Mouse (Mus musculus): Measurements from ENCODE around the gene Gpr171. TPM values are rescaled to one million over a fixed set of nuclear protein-coding genes. Genes with fewer than 3 reads are reported as not detected.
"Not testable (repeated sequence)": the region's sequence is repeated elsewhere in the genome, so short reads cannot be mapped to it uniquely, and the experiment has no call there.

Gpr171 gene
- polyA plus RNA-seq, 1 experiment from 2014 or later = 0.67 TPM

- Histone ChIP-seq H3K9ac (replicated peaks; ENCODE audit: low read length) (no peak overlapping the region), H3K4me3 (ENCODE audit: low read length) (no peak overlapping the region), H3K27me3 (ENCODE audit: insufficient read depth, low read length) (no peaks in the 10 kb centered on the region), H3K4me1 (ENCODE audit: insufficient read depth, low read length) (peaks cover 4% of the 10 kb centered on the region; the same call in 1 of the 2 replicates), H3K9me3 (ENCODE audit: low read length) (no peaks in the 10 kb centered on the region), H3K4me2 (replicated peaks; ENCODE audit: low read depth, low read length) (no peak overlapping the region), H3K27ac (ENCODE audit: low read length) (no peak overlapping the region), H3K36me3 (ENCODE audit: insufficient read depth, low read length) (no peaks in the 10 kb centered on the region)
- ATAC-seq (ENCODE audit: low FRiP score, low TSS enrichment) = no peak
- WGBS = 69% methylated on average over 7 of the region's 7 CpGs
Observed at GRCm38 (mm10) chr3:59121780-59122449, 20.3 kb upstream of the Gpr171 start.

GRCm38 (mm10) chr3:59121067-59121730 lies 19.6 kb upstream of the Gpr171 start:
- Histone ChIP-seq H3K27ac (ENCODE audit: low read length) (no peak overlapping the region), H3K27me3 (ENCODE audit: insufficient read depth, low read length) (no peaks in the 10 kb centered on the region), H3K4me3 (ENCODE audit: low read length) (no peak overlapping the region), H3K9me3 (ENCODE audit: low read length) (no peaks in the 10 kb centered on the region), H3K36me3 (ENCODE audit: insufficient read depth, low read length) (no peaks in the 10 kb centered on the region), H3K4me2 (replicated peaks; ENCODE audit: low read depth, low read length) (no peak overlapping the region), H3K9ac (replicated peaks; ENCODE audit: low read length) (no peak overlapping the region), H3K4me1 (ENCODE audit: insufficient read depth, low read length) (peaks cover 4% of the 10 kb centered on the region; the same call in 1 of the 2 replicates)
- 33% methylated on average over 7 of the region's 7 CpGs for WGBS
- peak; percentile 36; the same call in 1 of the 2 replicates for ATAC-seq (ENCODE audit: low FRiP score, low TSS enrichment)

- H3K4me3 ChIP-seq (ENCODE audit: low read length) = no peak overlapping the region
- H3K9me3 ChIP-seq (ENCODE audit: low read length) = no peaks in the 10 kb centered on the region
- no peak overlapping the region for H3K27ac ChIP-seq (ENCODE audit: low read length)
- no peaks in the 10 kb centered on the region for H3K27me3 ChIP-seq (ENCODE audit: insufficient read depth, low read length)
- WGBS = 76% methylated on average over 8 of the region's 8 CpGs
- no peak for ATAC-seq (ENCODE audit: low FRiP score, low TSS enrichment)
- H3K36me3 ChIP-seq (ENCODE audit: insufficient read depth, low read length) = no peaks in the 10 kb centered on the region
- H3K4me1 ChIP-seq (ENCODE audit: insufficient read depth, low read length) = no peaks in the 10 kb centered on the region
- no peak overlapping the region for H3K4me2 ChIP-seq (replicated peaks; ENCODE audit: low read depth, low read length)
- H3K9ac ChIP-seq (replicated peaks; ENCODE audit: low read length) = no peak overlapping the region
Observed at GRCm38 (mm10) chr3:59113973-59114517, 12.4 kb upstream of the Gpr171 start.

GRCm38 (mm10) chr3:59113291-59113690 lies 11.7 kb upstream of the Gpr171 start:
- not testable (repeated sequence) for H3K4me1 ChIP-seq (ENCODE audit: insufficient read depth, low read length); H3K4me3 ChIP-seq (ENCODE audit: low read length); H3K9me3 ChIP-seq (ENCODE audit: low read length); ATAC-seq (ENCODE audit: low FRiP score, low TSS enrichment); H3K4me2 ChIP-seq (replicated peaks; ENCODE audit: low read depth, low read length); H3K27me3 ChIP-seq (ENCODE audit: insufficient read depth, low read length); H3K9ac ChIP-seq (replicated peaks; ENCODE audit: low read length); H3K27ac ChIP-seq (ENCODE audit: low read length); H3K36me3 ChIP-seq (ENCODE audit: insufficient read depth, low read length)
- 91% methylated on average over 4 of the region's 4 CpGs for WGBS

- H3K4me1 ChIP-seq (ENCODE audit: insufficient read depth, low read length) = no peaks in the 10 kb centered on the region
- H3K4me3 ChIP-seq (ENCODE audit: low read length) = no peak overlapping the region
- H3K9me3 ChIP-seq (ENCODE audit: low read length) = no peaks in the 10 kb centered on the region
- no peak overlapping the region for H3K9ac ChIP-seq (replicated peaks; ENCODE audit: low read length)
- no peaks in the 10 kb centered on the region for H3K36me3 ChIP-seq (ENCODE audit: insufficient read depth, low read length)
- ATAC-seq (ENCODE audit: low FRiP score, low TSS enrichment) = no peak
- WGBS = 72% methylated on average over 3 of the region's 3 CpGs
- H3K27ac ChIP-seq (ENCODE audit: low read length) = no peak overlapping the region
- H3K4me2 ChIP-seq (replicated peaks; ENCODE audit: low read depth, low read length) = no peak overlapping the region
- no peaks in the 10 kb centered on the region for H3K27me3 ChIP-seq (ENCODE audit: insufficient read depth, low read length)
Observed at GRCm38 (mm10) chr3:59111944-59112343, 10.3 kb upstream of the Gpr171 start.

GRCm38 (mm10) chr3:59109834-59110233 lies 8.2 kb upstream of the Gpr171 start:
- ATAC-seq (ENCODE audit: low FRiP score, low TSS enrichment); H3K36me3 ChIP-seq (ENCODE audit: insufficient read depth, low read length); H3K27me3 ChIP-seq (ENCODE audit: insufficient read depth, low read length); H3K27ac ChIP-seq (ENCODE audit: low read length); H3K4me2 ChIP-seq (replicated peaks; ENCODE audit: low read depth, low read length); H3K4me1 ChIP-seq (ENCODE audit: insufficient read depth, low read length); H3K4me3 ChIP-seq (ENCODE audit: low read length); H3K9ac ChIP-seq (replicated peaks; ENCODE audit: low read length); H3K9me3 ChIP-seq (ENCODE audit: low read length): not testable (repeated sequence)
- whole genome bisulfite sequencing = 90% methylated on average over 3 of the region's 3 CpGs

GRCm38 (mm10) chr3:59107439-59107838 lies 5.8 kb upstream of the Gpr171 start:
- H3K4me2 ChIP-seq (replicated peaks; ENCODE audit: low read depth, low read length) = no peak overlapping the region
- no peaks in the 10 kb centered on the region for H3K27me3 ChIP-seq (ENCODE audit: insufficient read depth, low read length)
- H3K36me3 ChIP-seq (ENCODE audit: insufficient read depth, low read length) = no peaks in the 10 kb centered on the region
- H3K9ac ChIP-seq (replicated peaks; ENCODE audit: low read length) = no peak overlapping the region
- 93% methylated on average over 4 of the region's 4 CpGs for WGBS
- ATAC-seq (ENCODE audit: low FRiP score, low TSS enrichment) = no peak
- no peak overlapping the region for H3K27ac ChIP-seq (ENCODE audit: low read length)
- no peaks in the 10 kb centered on the region for H3K9me3 ChIP-seq (ENCODE audit: low read length)
- H3K4me1 ChIP-seq (ENCODE audit: insufficient read depth, low read length) = no peaks in the 10 kb centered on the region
- H3K4me3 ChIP-seq (ENCODE audit: low read length) = no peak overlapping the region

GRCm38 (mm10) chr3:59104462-59104861 lies 2.8 kb upstream of the Gpr171 start:
- no peak for ATAC-seq (ENCODE audit: low FRiP score, low TSS enrichment)
- H3K27me3 ChIP-seq (ENCODE audit: insufficient read depth, low read length) = no peaks in the 10 kb centered on the region
- 77% methylated on average over 4 of the region's 4 CpGs for WGBS
- H3K4me3 ChIP-seq (ENCODE audit: low read length) = no peak overlapping the region
- no peaks in the 10 kb centered on the region for H3K36me3 ChIP-seq (ENCODE audit: insufficient read depth, low read length)
- no peak overlapping the region for H3K27ac ChIP-seq (ENCODE audit: low read length)
- H3K9me3 ChIP-seq (ENCODE audit: low read length) = no peaks in the 10 kb centered on the region
- no peaks in the 10 kb centered on the region for H3K4me1 ChIP-seq (ENCODE audit: insufficient read depth, low read length)
- H3K9ac ChIP-seq (replicated peaks; ENCODE audit: low read length) = no peak overlapping the region
- H3K4me2 ChIP-seq (replicated peaks; ENCODE audit: low read depth, low read length) = no peak overlapping the region

GRCm38 (mm10) chr3:59102146-59102545 lies 525 bp upstream of the Gpr171 start:
- no peak overlapping the region for H3K27ac ChIP-seq (ENCODE audit: low read length)
- ATAC-seq (ENCODE audit: low FRiP score, low TSS enrichment) = no peak
- WGBS = 86% methylated on average over 2 of the region's 2 CpGs
- no peaks in the 10 kb centered on the region for H3K9me3 ChIP-seq (ENCODE audit: low read length)
- H3K36me3 ChIP-seq (ENCODE audit: insufficient read depth, low read length) = no peaks in the 10 kb centered on the region
- H3K27me3 ChIP-seq (ENCODE audit: insufficient read depth, low read length) = no peaks in the 10 kb centered on the region
- no peak overlapping the region for H3K4me2 ChIP-seq (replicated peaks; ENCODE audit: low read depth, low read length)
- H3K9ac ChIP-seq (replicated peaks; ENCODE audit: low read length) = no peak overlapping the region
- H3K4me1 ChIP-seq (ENCODE audit: insufficient read depth, low read length) = no peaks in the 10 kb centered on the region
- no peak overlapping the region for H3K4me3 ChIP-seq (ENCODE audit: low read length)

GRCm38 (mm10) chr3:59098540-59098939 lies 3.1 kb downstream of the Gpr171 start:
- Histone ChIP-seq H3K4me2 (replicated peaks; ENCODE audit: low read depth, low read length) (no peak overlapping the region), H3K4me1 (ENCODE audit: insufficient read depth, low read length) (no peaks in the 10 kb centered on the region), H3K4me3 (ENCODE audit: low read length) (no peak overlapping the region), H3K27me3 (ENCODE audit: insufficient read depth, low read length) (no peaks in the 10 kb centered on the region), H3K9ac (replicated peaks; ENCODE audit: low read length) (no peak overlapping the region), H3K36me3 (ENCODE audit: insufficient read depth, low read length) (no peaks in the 10 kb centered on the region), H3K9me3 (ENCODE audit: low read length) (no peaks in the 10 kb centered on the region), H3K27ac (ENCODE audit: low read length) (no peak overlapping the region)
- 79% methylated on average over 10 of the region's 10 CpGs for WGBS
- no peak for ATAC-seq (ENCODE audit: low FRiP score, low TSS enrichment)
